Mouse (Mus musculus) embryonic fibroblast, embryonic 13.5 days (primary cell): ENCODE measurements around the gene Cgref1. TPM values are rescaled to one million over a fixed set of nuclear protein-coding genes. Genes with fewer than 3 reads are reported as not detected.

Experiments
- H3K27ac ChIP-seq: 2 replicates; pipeline ENCODE4 v1.5.1; 2012; ENCODE audit warnings: low read length, control low read depth, inconsistent platforms; ENCODE audit not compliant: insufficient read depth
- H3K4me1 ChIP-seq: 2 replicates; pipeline ENCODE4 v1.6.1; 2011; ENCODE audit warnings: low read length; ENCODE audit not compliant: control insufficient read depth, insufficient read depth
- H3K4me3 ChIP-seq: 2 replicates; pipeline ENCODE4 v1.5.1; 2011; ENCODE audit warnings: mild to moderate bottlenecking, control low read depth, low read length; ENCODE audit not compliant: insufficient read depth
- CTCF ChIP-seq: IDR thresholded peaks from 2 replicates; pipeline ENCODE4 v1.5.1; 2011; ENCODE audit warnings: mild to moderate bottlenecking, control low read depth, low read length, moderate library complexity, borderline replicate concordance; ENCODE audit not compliant: insufficient read depth
- POLR2A ChIP-seq: IDR thresholded peaks from 2 replicates; pipeline ENCODE4 v1.6.1; 2011; ENCODE audit warnings: low read depth, mild to moderate bottlenecking, control low read depth, low read length, moderate library complexity
- polyA plus RNA-seq: library from polyadenylated mRNA; stranded (reverse); fragments of >200 nt; gene quantifications from 2 replicates; pipeline ENCODE4 v1.2.4, GENCODE M21; 2011; ENCODE audit warnings: low read depth; ENCODE audit not compliant: missing spikeins, insufficient read length

Gene Cgref1
- polyA plus RNA-seq, 1 experiment = 14.4 TPM

DNA sequence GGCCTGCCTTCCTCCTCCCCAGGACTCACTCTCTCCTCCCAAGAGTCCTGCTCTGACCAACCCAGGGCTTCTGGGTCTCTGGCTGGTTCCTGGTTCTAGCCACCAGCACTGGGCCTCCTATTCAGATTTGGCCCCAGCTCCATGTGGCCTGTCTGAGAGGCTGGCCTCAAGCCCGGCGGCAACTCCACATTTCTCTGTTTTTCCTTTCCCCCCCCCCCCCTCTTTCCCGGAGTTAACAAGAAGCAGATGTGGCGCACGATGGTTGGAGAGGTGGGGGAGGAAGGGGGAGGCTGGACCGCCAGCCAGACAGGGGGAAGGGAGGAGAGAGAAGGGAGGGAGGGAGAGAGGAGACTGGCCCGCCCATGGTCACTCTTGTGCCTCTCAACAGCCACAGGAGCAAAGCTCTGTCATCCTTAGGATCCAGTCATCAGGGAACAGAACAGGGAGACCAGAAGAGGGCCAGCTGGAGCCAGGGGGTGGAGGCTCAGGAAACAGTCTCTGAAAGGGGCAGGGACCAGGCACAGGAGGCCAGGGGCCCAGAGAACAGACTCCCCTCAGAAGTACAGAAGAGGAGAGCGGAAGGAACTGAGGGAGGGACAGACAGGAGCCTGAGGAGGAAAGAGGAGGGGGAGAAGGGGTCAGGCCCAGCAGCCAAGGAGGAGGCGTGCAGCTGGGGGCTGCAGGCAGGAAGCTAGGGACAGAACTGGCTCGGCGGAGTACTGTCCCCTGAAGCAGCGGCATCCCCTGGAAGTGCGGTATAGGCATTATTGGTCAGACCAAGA lies 32.1 kb downstream of the Cgref1 start, which contains the start of gene Emilin1:
Gene Emilin1 (plus strand): TSS at position 343 of the 782 bp plus-strand sequence.
- peaks cover 16% of the 10 kb centered on the region for H3K4me1 ChIP-seq
- H3K4me3 ChIP-seq = peak within 1 kb of the TSS; percentile 63
- peak within 1 kb of the TSS; percentile 94 for H3K27ac ChIP-seq
- TF ChIP-seq CTCF = no peak
- peak; percentile 93 for TF ChIP-seq POLR2A

DNA sequence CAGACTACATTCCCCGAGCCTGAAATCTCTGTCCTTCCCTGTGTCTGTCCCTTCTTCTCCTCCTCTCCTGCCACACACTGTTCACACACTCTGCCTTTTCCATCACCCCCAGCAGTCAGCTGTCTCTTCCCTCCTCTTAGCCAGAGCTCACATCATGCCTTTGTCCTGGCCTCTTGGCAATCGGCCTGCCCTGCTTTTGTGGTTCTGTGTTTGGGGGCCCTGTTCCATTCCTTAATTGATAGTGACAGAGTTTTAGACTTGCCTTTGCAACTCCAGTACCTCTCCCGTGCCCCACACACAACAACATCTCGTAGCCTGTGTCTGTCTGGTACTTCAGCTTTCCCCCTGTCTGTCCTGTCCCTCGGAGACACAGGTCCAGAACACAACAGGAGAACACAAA lies 33.2 kb downstream of the Cgref1 start:
- H3K4me3 ChIP-seq = no peak overlapping the region
- TF ChIP-seq POLR2A (no peak), CTCF (no peak)
- peak overlapping the region; percentile 94 for H3K27ac ChIP-seq
- peaks cover 16% of the 10 kb centered on the region for H3K4me1 ChIP-seq

DNA sequence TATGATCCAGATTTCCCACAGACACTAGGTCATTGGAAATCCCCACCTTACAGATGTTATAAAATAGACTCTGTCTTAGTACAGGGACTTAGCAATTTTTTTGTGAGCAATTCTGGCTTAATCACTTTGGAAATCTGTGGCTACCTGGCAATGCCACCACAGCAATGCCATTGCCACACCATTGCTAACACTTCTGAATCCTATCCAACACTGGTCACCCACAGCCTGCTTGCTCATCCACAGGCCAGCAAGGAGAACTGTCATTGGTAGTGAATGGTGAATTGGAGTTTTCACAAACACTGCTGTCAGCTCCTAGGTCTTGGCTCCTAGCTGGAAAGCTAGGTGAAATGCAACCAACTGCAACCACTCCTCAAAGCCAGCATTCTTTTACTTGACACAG lies 34.9 kb downstream of the Cgref1 start:
- no peak for TF ChIP-seq CTCF
- TF ChIP-seq POLR2A = no peak

DNA sequence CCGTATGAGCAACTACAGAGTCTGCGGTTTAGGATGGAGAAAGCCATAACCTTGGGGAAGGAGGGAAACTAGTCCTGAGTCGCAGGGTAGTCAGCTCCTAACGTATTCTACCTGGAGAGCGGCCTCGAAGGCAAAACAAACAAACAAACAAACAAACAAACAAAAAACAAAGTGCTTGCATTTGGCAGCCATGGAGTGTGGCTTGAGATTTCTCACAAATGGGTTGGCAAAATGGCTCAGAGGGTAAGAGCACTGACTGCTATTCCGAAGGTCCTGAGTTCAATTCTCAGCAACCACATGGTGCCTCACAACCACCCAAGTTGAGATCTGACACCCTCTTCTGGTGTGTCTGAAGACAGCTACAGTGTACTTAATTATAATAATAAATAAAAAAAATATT lies 35.5 kb downstream of the Cgref1 start:
- Histone ChIP-seq H3K27ac (peak overlapping the region; percentile 97), H3K4me3 (no peak overlapping the region), H3K4me1 (peaks cover 16% of the 10 kb centered on the region)
- TF ChIP-seq POLR2A (no peak), CTCF (no peak)

More for the DNA sequence above, 34.9 kb downstream of the Cgref1 start:
- Histone ChIP-seq H3K4me3 (no peak overlapping the region), H3K4me1 (peaks cover 16% of the 10 kb centered on the region), H3K27ac (peak overlapping the region; percentile 22; the same call in 1 of the 2 replicates)

DNA sequence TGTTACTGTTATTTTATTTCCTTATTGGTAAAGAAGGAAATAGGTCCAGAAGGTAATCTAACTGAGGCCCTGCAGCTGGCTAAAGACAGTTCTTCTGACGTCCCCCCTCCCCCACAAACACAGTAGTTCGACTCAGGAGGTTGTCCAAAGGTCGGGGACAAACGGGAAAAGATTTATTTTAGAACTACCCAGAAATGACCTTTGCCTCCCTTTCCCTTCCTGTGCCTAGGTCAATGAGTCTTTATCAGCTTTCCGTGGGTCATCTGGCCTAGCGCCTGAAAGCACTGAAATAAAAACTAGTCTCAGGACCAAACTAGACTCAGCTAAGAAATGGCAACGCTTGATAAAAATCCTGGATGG lies 36.1 kb downstream of the Cgref1 start:
- H3K4me1 ChIP-seq = peaks cover 18% of the 10 kb centered on the region
- no peak overlapping the region for H3K4me3 ChIP-seq
- TF ChIP-seq CTCF = no peak
- TF ChIP-seq POLR2A = no peak

DNA sequence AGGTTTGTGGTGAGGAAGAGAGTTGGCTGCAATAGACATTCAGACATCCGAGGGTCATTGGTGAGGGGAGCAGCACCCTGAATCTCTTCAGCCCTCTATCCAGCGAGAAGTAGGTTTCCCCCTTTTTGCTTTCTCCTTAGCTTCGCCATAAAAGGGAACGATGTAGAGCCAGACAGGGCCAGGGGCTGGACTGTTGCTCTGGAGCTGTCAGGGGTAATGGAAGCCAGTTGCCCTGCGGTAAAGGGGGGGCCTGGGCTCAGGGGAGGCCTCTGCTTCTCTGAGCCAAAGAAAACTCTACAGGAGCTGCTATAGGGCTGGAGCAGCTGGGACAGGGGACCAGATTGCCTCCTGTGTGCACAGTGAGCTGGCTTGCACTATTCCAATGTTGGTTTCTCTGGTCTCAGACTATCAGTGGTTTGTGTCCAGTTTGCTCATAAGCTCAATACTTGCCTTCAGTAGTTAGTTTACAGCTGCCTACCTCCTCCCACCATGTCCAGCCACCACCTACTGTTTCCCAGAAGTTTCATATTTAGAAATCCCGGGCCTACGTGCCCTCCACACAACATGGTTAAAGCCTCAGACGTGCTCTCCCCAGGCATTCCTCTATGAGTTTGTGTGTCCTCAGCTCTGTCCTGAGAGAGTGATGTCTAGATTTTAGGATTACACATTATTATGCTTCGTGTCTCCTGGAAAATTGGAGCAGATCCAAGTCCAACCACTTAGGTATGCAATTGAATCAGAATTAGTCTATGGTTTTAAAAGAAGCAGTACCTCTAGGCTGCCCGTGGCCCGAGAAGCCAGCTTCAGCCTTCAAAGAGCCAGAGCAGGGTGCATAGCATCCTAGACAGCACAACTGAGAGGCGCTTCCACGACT lies 36.7 kb downstream of the Cgref1 start:
- H3K4me3 ChIP-seq = peak overlapping the region; percentile 39
- TF ChIP-seq POLR2A (peak; percentile 23; the same call in 1 of the 2 replicates), CTCF (no peak)
- peak overlapping the region; percentile 97 for H3K27ac ChIP-seq
- H3K4me1 ChIP-seq = peaks cover 18% of the 10 kb centered on the region

More for the DNA sequence above, 36.1 kb downstream of the Cgref1 start:
- peak overlapping the region; percentile 97 for H3K27ac ChIP-seq

DNA sequence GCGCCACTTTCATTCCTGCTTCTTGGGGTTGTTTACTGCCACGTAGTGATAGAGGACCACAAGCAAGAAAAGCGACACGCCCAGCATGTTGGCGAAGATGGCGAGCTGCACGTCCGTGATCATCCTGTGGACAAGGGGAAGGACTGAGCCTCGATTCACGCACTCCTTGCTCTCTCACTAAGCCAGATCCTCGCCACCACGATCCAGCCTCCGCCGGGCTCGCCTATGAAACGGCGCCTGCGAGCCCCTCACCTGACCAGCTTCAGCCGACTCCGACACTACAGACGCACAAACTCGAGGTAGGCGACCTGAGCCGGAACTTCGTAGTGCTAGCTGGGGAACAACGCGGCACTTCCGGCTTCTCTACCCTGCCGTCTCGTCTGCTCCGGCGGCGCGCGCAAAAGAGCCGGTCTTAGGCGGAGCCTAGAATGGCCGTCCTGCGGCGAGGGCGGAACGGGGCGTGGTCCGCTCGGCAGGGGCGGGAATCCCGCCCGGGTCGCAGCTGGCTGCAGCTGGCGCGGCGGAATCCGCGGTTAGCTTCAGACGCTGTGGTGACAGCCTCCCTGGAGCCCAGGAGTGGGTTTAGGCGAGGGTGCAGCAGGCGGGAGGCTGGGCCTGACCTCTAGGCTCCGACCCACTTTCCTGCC lies 37.9 kb downstream of the Cgref1 start, which contains the start of gene Ost4:
Gene Ost4 (minus strand): TSS at position 376 of the 647 bp plus-strand sequence.
- peak within 1 kb of the TSS; percentile 97 for H3K27ac ChIP-seq
- H3K4me3 ChIP-seq = peak within 1 kb of the TSS; percentile 94
- peak; percentile 80 for TF ChIP-seq POLR2A
- no peak for TF ChIP-seq CTCF
- peaks cover 14% of the 10 kb centered on the region for H3K4me1 ChIP-seq

DNA sequence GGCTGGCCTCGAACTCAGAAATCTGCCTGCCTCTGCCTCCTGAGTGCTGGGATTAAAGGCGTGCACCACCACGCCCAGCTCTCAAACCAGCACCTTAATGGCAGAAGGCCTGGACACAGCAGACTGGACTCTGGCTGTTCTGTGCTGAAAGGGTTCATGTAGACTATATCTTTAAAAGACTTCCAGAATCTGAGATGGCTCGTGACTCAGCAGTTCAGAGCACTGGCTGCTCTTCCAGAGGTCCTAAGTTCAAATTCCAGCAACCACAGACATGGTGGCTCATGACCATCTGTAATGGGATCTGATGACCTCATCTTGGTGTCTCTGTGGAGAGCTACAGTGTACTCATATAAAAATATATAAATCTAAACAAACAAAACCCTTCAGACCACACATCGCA lies 43.5 kb downstream of the Cgref1 start:
- TF ChIP-seq CTCF (no peak), POLR2A (no peak)
- Histone ChIP-seq H3K4me3 (no peak overlapping the region), H3K4me1 (peaks cover 7% of the 10 kb centered on the region; the same call in 1 of the 2 replicates), H3K27ac (peak overlapping the region; percentile 49; the same call in 1 of the 2 replicates)

DNA sequence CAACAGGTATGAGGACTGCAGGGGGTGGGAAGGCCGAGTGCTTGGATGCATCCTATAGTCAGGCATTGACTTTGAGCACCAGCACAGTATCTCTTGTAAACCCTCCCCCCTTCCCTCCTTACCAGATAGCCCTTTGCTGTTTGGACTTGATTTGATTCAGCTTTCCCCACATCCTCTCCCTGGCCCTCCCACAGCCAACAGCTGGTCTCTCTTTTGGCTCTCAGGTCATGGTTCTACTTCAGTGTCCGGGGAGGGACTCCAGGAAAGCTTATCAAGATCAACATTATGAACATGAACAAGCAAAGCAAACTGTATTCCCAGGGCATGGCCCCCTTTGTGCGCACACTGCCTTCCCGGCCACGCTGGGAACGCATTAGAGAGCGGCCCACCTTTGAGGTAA lies 55.0 kb downstream of the Cgref1 start:
- Histone ChIP-seq H3K27ac (peak overlapping the region; percentile 60), H3K4me3 (no peak overlapping the region), H3K4me1 (peaks cover 7% of the 10 kb centered on the region; the same call in 1 of the 2 replicates)
- TF ChIP-seq CTCF (no peak), POLR2A (no peak)
